Mouse (Mus musculus) limb, embryonic 12.5 days (tissue): ENCODE measurements around the gene Dpm3. TPM values are rescaled to one million over a fixed set of nuclear protein-coding genes. Genes with fewer than 3 reads are reported as not detected.

Source experiments
- ATAC-seq: fragments of 200-750 bp; cut with Nextera tagmentation; 2 replicates; pipeline ENCODE4 v1.8.0; 2017; ENCODE audit warnings: low read depth, moderate TSS enrichment; ENCODE audit not compliant: insufficient number of reproducible peaks, insufficient read depth, low FRiP score, low TSS enrichment
- H3K27ac ChIP-seq: fragments of 300-500 bp; sonication (generic); 2 replicates; pipeline ENCODE4 v1.5.1; 2016; ENCODE audit warnings: mild to moderate bottlenecking, moderate library complexity
- H3K27me3 ChIP-seq: fragments of 300-500 bp; sonication (generic); 2 replicates; pipeline ENCODE4 v1.6.1; 2016; ENCODE audit warnings: mild to moderate bottlenecking, moderate library complexity
- H3K36me3 ChIP-seq: fragments of 300-500 bp; sonication (generic); 2 replicates; pipeline ENCODE4 v1.6.1; 2016; ENCODE audit warnings: mild to moderate bottlenecking, moderate library complexity
- H3K4me1 ChIP-seq: fragments of 300-500 bp; sonication (generic); replicated peaks from 2 replicates; pipeline ENCODE4 v1.6.1; 2016
- H3K4me2 ChIP-seq: fragments of 300-500 bp; sonication (generic); 2 replicates; pipeline ENCODE4 v1.6.1; 2016; ENCODE audit warnings: mild to moderate bottlenecking, moderate library complexity
- H3K4me3 ChIP-seq: fragments of 300-500 bp; sonication (generic); replicated peaks from 2 replicates; pipeline ENCODE4 v1.5.1; 2016; ENCODE audit warnings: mild to moderate bottlenecking
- H3K9ac ChIP-seq: fragments of 300-500 bp; sonication (generic); replicated peaks from 2 replicates; pipeline ENCODE4 v1.6.1; 2016; ENCODE audit warnings: mild to moderate bottlenecking, moderate library complexity
- H3K9me3 ChIP-seq: fragments of 300-500 bp; sonication (generic); 2 replicates; pipeline ENCODE4 v1.6.1; 2016; ENCODE audit warnings: mild to moderate bottlenecking, moderate library complexity
- WGBS: fragments of 180-500 bp; shearing (Covaris S2); methylation state at CpG from one replicate; pipeline ENCODE4 v1.1.7; 2016; 5-methylcytosine and 5-hydroxymethylcytosine counted together
- polyA plus RNA-seq: library from polyadenylated mRNA; unstranded; fragments of >200 nt; fragmentation: Nextera tagmentation; extraction: Ambion mirVana; gene quantifications from 2 replicates; pipeline ENCODE4 v1.2.1, GENCODE M21; 2016

Dpm3 gene
- polyA plus RNA-seq, 1 experiment from 2014 or later = 102 TPM

- Histone ChIP-seq H3K9me3 (no peaks in the 10 kb centered on the region), H3K4me2 (peak within 1 kb of the TSS; percentile 91), H3K27me3 (peaks cover 18% of the 10 kb centered on the region), H3K27ac (peak within 1 kb of the TSS; percentile 82), H3K36me3 (peaks cover 4% of the 10 kb centered on the region), H3K9ac (peak within 1 kb of the TSS; percentile 72), H3K4me3 (peak within 1 kb of the TSS; percentile 59), H3K4me1 (peaks cover 59% of the 10 kb centered on the region)
- under 1% methylated on average over 52 of the region's 52 CpGs for WGBS
- peak; percentile 18; the same call in 1 of the 2 replicates for ATAC-seq
Observed at GRCm38 (mm10) chr3:89280606-89281511, 21.7 kb downstream of the Dpm3 start, which contains the start of gene Efna1. TSS of gene Efna1 (minus strand) at chr3:89281142.

GRCm38 (mm10) chr3:89281579-89282290, 22.6 kb downstream of the Dpm3 start:
- Histone ChIP-seq H3K27ac (peak overlapping the region; percentile 82; the same call in 1 of the 2 replicates), H3K4me3 (peak overlapping the region; percentile 59), H3K27me3 (peaks cover 18% of the 10 kb centered on the region), H3K4me1 (peaks cover 57% of the 10 kb centered on the region), H3K9me3 (no peaks in the 10 kb centered on the region), H3K9ac (peak overlapping the region; percentile 35; the same call in 1 of the 2 replicates), H3K36me3 (no peaks in the 10 kb centered on the region), H3K4me2 (peak overlapping the region; percentile 91)
- 10% methylated on average over 20 of the region's 20 CpGs for WGBS
- no peak for ATAC-seq

- Histone ChIP-seq H3K36me3 (no peaks in the 10 kb centered on the region), H3K4me3 (no peak overlapping the region), H3K4me2 (no peak overlapping the region; the same call in 1 of the 2 replicates), H3K27me3 (peaks cover 18% of the 10 kb centered on the region), H3K27ac (no peak overlapping the region), H3K9me3 (no peaks in the 10 kb centered on the region), H3K9ac (no peak overlapping the region), H3K4me1 (peaks cover 57% of the 10 kb centered on the region)
- 21% methylated on average over 4 of the region's 4 CpGs for WGBS
- ATAC-seq = no peak
Observed at GRCm38 (mm10) chr3:89282291-89282643, 23.1 kb downstream of the Dpm3 start.

GRCm38 (mm10) chr3:89284261-89284660, 25.1 kb downstream of the Dpm3 start:
- Histone ChIP-seq H3K27me3 (peaks cover 18% of the 10 kb centered on the region), H3K27ac (no peak overlapping the region), H3K36me3 (no peaks in the 10 kb centered on the region), H3K9ac (no peak overlapping the region), H3K4me2 (no peak overlapping the region), H3K4me3 (no peak overlapping the region), H3K4me1 (peaks cover 53% of the 10 kb centered on the region), H3K9me3 (no peaks in the 10 kb centered on the region)
- 90% methylated on average over 3 of the region's 3 CpGs for WGBS
- ATAC-seq = no peak

- peaks cover 46% of the 10 kb centered on the region for H3K4me1 ChIP-seq
Observed at GRCm38 (mm10) chr3:89285526-89285925, 26.4 kb downstream of the Dpm3 start.

GRCm38 (mm10) chr3:89287286-89287685, 28.1 kb downstream of the Dpm3 start:
- 0 out of 2 replicates have a peak overlapping the region, but pooled peaks have one; percentile 26 for H3K27ac ChIP-seq

More at GRCm38 (mm10) chr3:89285526-89285925, 26.4 kb downstream of the Dpm3 start:
- Histone ChIP-seq H3K4me3 (no peak overlapping the region), H3K36me3 (no peaks in the 10 kb centered on the region), H3K4me2 (no peak overlapping the region), H3K9ac (no peak overlapping the region), H3K27ac (no peak overlapping the region), H3K27me3 (peaks cover 10% of the 10 kb centered on the region), H3K9me3 (no peaks in the 10 kb centered on the region)
- 44% methylated on average over 2 of the region's 2 CpGs for WGBS
- no peak for ATAC-seq

GRCm38 (mm10) chr3:89288503-89288928, 29.4 kb downstream of the Dpm3 start:
- Histone ChIP-seq H3K4me2 (no peak overlapping the region), H3K4me1 (peaks cover 50% of the 10 kb centered on the region), H3K27me3 (peaks cover 4% of the 10 kb centered on the region; the same call in 1 of the 2 replicates), H3K36me3 (no peaks in the 10 kb centered on the region), H3K9me3 (no peaks in the 10 kb centered on the region), H3K27ac (no peak overlapping the region), H3K9ac (no peak overlapping the region), H3K4me3 (no peak overlapping the region)
- no peak for ATAC-seq
- WGBS = 45% methylated on average over 7 of the region's 7 CpGs

More at GRCm38 (mm10) chr3:89287286-89287685, 28.1 kb downstream of the Dpm3 start:
- no peak for ATAC-seq
- Histone ChIP-seq H3K4me3 (no peak overlapping the region), H3K9me3 (no peaks in the 10 kb centered on the region), H3K4me2 (no peak overlapping the region), H3K27me3 (peaks cover 4% of the 10 kb centered on the region; the same call in 1 of the 2 replicates), H3K36me3 (no peaks in the 10 kb centered on the region), H3K4me1 (peaks cover 49% of the 10 kb centered on the region), H3K9ac (0 out of 2 replicates have a peak overlapping the region, but pooled peaks have one; percentile 0)
- WGBS = 52% methylated on average over 5 of the region's 5 CpGs

- H3K4me1 ChIP-seq = peaks cover 42% of the 10 kb centered on the region
- H3K36me3 ChIP-seq = no peaks in the 10 kb centered on the region
- no peaks in the 10 kb centered on the region for H3K9me3 ChIP-seq
- no peak overlapping the region for H3K4me3 ChIP-seq
- 59% methylated on average over 10 of the region's 10 CpGs for WGBS
- H3K27me3 ChIP-seq = no peaks in the 10 kb centered on the region; the same call in 1 of the 2 replicates
- ATAC-seq = no peak
- peak overlapping the region; percentile 78; the same call in 1 of the 2 replicates for H3K27ac ChIP-seq
- H3K9ac ChIP-seq = no peak overlapping the region
- H3K4me2 ChIP-seq = no peak overlapping the region
Observed at GRCm38 (mm10) chr3:89291874-89292273, 32.7 kb downstream of the Dpm3 start.

GRCm38 (mm10) chr3:89292303-89292702, 33.1 kb downstream of the Dpm3 start:
- WGBS = 66% methylated on average over 5 of the region's 5 CpGs
- H3K4me2 ChIP-seq = no peak overlapping the region
- no peaks in the 10 kb centered on the region for H3K36me3 ChIP-seq
- H3K27me3 ChIP-seq = no peaks in the 10 kb centered on the region; the same call in 1 of the 2 replicates
- no peak for ATAC-seq
- H3K9ac ChIP-seq = no peak overlapping the region
- H3K4me1 ChIP-seq = peaks cover 38% of the 10 kb centered on the region
- no peak overlapping the region for H3K4me3 ChIP-seq
- 0 out of 2 replicates have a peak overlapping the region, but pooled peaks have one; percentile 25 for H3K27ac ChIP-seq
- no peaks in the 10 kb centered on the region for H3K9me3 ChIP-seq

- Histone ChIP-seq H3K27me3 (no peaks in the 10 kb centered on the region; the same call in 1 of the 2 replicates), H3K27ac (no peak overlapping the region), H3K36me3 (no peaks in the 10 kb centered on the region), H3K9me3 (no peaks in the 10 kb centered on the region), H3K9ac (no peak overlapping the region), H3K4me3 (no peak overlapping the region), H3K4me1 (peaks cover 31% of the 10 kb centered on the region), H3K4me2 (no peak overlapping the region)
- 93% methylated on average over 11 of the region's 11 CpGs for WGBS
- ATAC-seq = no peak
Observed at GRCm38 (mm10) chr3:89293247-89293918, 34.2 kb downstream of the Dpm3 start.
